Mouse (Mus musculus): ENCODE results near the gene 4930579F01Rik.

DNA sequence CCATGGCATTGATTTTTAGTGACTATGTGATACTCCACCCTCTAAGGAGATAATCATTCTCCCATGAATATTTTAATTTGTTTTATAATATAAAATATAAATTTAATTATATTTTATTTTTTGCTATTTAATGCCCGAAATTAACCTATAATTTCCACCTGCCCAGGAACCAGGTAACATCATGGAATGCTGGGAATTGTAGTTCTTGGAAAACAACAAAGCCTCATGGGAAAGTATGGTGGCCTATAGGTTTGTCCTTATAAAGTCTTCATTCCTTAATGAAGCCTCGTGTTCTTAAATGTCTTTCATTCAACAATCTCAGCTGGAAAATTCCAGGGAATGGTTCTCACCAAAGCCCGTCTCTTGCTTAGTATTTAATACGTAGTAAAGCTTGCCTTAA lies 38.6 kb downstream of the 4930579F01Rik start:
- TF ChIP-seq CTCF (IDR thresholded peaks at IDR 0.05; ENCODE audit: borderline replicate concordance, control insufficient read depth, extremely low read depth, insufficient read depth, low read length, poor library complexity) (no peak), POLR2A (IDR thresholded peaks at IDR 0.05; ENCODE audit: control insufficient read depth, extremely low read depth, insufficient read depth, low read length, poor library complexity) (no peak)

Measured in thymus, adult 2 months (tissue).